Mouse (Mus musculus) midbrain, embryonic 16.5 days (tissue): ENCODE measurements around the gene Tmem98. TPM values are rescaled to one million over a fixed set of nuclear protein-coding genes. Genes with fewer than 3 reads are reported as not detected.

Source experiments
- ATAC-seq: fragments of 200-750 bp; cut with Nextera tagmentation; 2 replicates; pipeline ENCODE4 v1.8.0; 2017; ENCODE audit warnings: moderate TSS enrichment
- H3K27ac ChIP-seq: fragments of 300-500 bp; sonication (generic); 2 replicates; pipeline ENCODE4 v1.5.1; 2014; ENCODE audit warnings: mild to moderate bottlenecking, low read length, mixed read lengths
- H3K27me3 ChIP-seq: fragments of 300-500 bp; sonication (generic); 2 replicates; pipeline ENCODE4 v1.6.1; 2014; ENCODE audit warnings: low read depth, low read length, mixed read lengths; ENCODE audit not compliant: control insufficient read depth, insufficient read depth
- H3K36me3 ChIP-seq: fragments of 300-500 bp; sonication (generic); 2 replicates; pipeline ENCODE4 v1.6.1; 2014; ENCODE audit warnings: mild to moderate bottlenecking, low read length, moderate library complexity, mixed read lengths; ENCODE audit not compliant: control insufficient read depth, insufficient read depth
- H3K4me1 ChIP-seq: fragments of 300-500 bp; sonication (generic); 2 replicates; pipeline ENCODE4 v1.6.1; 2014; ENCODE audit warnings: mild to moderate bottlenecking, low read length, mixed read lengths; ENCODE audit not compliant: control insufficient read depth, insufficient read depth
- H3K4me2 ChIP-seq: fragments of 300-500 bp; sonication (generic); 2 replicates; pipeline ENCODE4 v1.6.1; 2014; ENCODE audit warnings: mild to moderate bottlenecking, low read length, mixed read lengths
- H3K4me3 ChIP-seq: fragments of 300-500 bp; sonication (generic); 2 replicates; pipeline ENCODE4 v1.5.1; 2014; ENCODE audit warnings: low read depth, mild to moderate bottlenecking, low read length, moderate library complexity, mixed read lengths
- H3K9ac ChIP-seq: fragments of 300-500 bp; sonication (generic); 2 replicates; pipeline ENCODE4 v1.6.1; 2014; ENCODE audit warnings: low read depth, low read length, mixed read lengths
- H3K9me3 ChIP-seq: fragments of 300-500 bp; sonication (generic); replicated peaks from 2 replicates; pipeline ENCODE4 v1.6.1; 2014; ENCODE audit warnings: mild to moderate bottlenecking, low read length, mixed read lengths; ENCODE audit not compliant: control insufficient read depth, poor library complexity, severe bottlenecking
- WGBS: fragments of 180-500 bp; shearing (Covaris S2); extraction: QIAGEN DNeasy Blood & Tissue Kit; methylation state at CpG from one replicate; pipeline ENCODE4 v1.1.7; 2014; 5-methylcytosine and 5-hydroxymethylcytosine counted together
- polyA plus RNA-seq: library from polyadenylated mRNA; unstranded; fragments of >200 nt; fragmentation: Nextera tagmentation; extraction: Ambion mirVana; gene quantifications from 2 replicates; pipeline ENCODE4 v1.2.1, GENCODE M21; 2015

The Tmem98 gene
- polyA plus RNA-seq, 1 experiment from 2014 or later: 18.6 TPM

DNA sequence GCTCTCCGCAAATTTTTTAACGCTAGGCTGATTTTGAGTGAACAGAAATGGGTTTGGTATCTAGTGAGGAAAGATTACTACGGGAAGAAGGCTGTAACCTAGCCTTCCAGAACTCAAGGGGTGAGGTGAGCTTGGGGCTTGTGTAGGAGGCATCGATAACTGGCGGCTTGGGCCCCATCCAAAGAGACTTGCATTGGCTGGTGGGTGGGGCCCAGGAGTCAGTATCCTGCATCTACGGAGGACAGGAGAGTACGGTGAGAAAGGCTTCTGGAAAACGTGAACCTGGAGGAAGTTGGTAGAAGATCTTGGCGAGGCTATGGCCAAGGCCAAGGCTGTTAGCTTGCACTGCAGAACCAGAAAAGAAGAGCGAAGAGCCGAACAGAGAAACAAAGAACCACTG, 44.5 kb downstream of the Tmem98 start:
- Histone ChIP-seq H3K36me3 (no peaks in the 10 kb centered on the region), H3K27me3 (no peaks in the 10 kb centered on the region), H3K4me2 (no peak overlapping the region), H3K9me3 (no peaks in the 10 kb centered on the region), H3K4me1 (peaks cover 11% of the 10 kb centered on the region), H3K4me3 (no peak overlapping the region), H3K9ac (no peak overlapping the region), H3K27ac (no peak overlapping the region)
- WGBS: 92% methylated on average over 11 of the region's 11 CpGs
- no peak for ATAC-seq

DNA sequence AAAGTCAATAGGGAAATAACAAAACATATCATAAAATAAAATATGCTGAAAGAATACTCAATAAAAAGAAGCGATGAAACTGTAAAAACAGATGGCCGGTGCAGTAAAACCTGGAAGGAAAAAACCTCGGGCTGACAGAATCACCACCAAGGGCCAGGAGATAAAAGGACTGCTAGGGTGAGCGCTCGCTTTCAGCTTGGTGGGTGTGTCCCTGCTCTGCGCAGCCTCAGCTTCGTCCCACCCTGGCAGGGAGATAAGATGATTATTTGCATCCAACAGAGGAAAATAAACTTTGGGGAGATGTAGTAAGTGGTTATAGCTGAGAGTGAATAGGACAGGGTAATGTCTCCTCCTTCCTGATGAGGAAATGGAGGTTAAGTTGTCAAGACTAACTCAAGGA, 44.9 kb downstream of the Tmem98 start:
- H3K9me3 ChIP-seq: no peaks in the 10 kb centered on the region
- no peak overlapping the region for H3K4me2 ChIP-seq
- no peaks in the 10 kb centered on the region for H3K27me3 ChIP-seq
- no peak overlapping the region for H3K9ac ChIP-seq
- WGBS: 63% methylated on average over 7 of the region's 7 CpGs
- no peak for ATAC-seq
- no peaks in the 10 kb centered on the region for H3K36me3 ChIP-seq
- H3K4me1 ChIP-seq: peaks cover 11% of the 10 kb centered on the region
- no peak overlapping the region for H3K27ac ChIP-seq
- no peak overlapping the region for H3K4me3 ChIP-seq

DNA sequence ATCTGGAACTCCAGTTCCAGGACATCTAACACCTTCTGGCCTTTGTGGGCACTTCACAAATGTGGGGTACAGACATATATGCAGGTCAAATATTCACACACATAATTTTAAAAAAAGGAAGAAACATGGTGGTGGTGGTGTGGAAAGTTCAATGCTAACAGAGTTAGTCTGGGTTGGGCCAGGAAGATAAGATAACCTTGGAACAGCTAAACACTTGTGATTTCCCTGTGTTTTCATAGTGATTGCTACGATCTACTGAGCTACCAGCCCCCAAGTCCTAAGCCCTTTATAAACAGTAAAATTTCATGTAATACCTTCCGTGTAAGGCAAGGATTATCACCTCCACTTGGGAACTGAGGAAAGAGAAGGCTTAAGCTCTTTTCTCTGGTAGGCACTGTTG, 46.9 kb downstream of the Tmem98 start:
- Histone ChIP-seq H3K4me3 (no peak overlapping the region), H3K9me3 (no peaks in the 10 kb centered on the region), H3K9ac (no peak overlapping the region), H3K27ac (no peak overlapping the region), H3K4me2 (no peak overlapping the region), H3K27me3 (no peaks in the 10 kb centered on the region), H3K4me1 (peaks cover 11% of the 10 kb centered on the region), H3K36me3 (no peaks in the 10 kb centered on the region)
- ATAC-seq: no peak
- WGBS: 66% methylated on average over 2 of the region's 2 CpGs

DNA sequence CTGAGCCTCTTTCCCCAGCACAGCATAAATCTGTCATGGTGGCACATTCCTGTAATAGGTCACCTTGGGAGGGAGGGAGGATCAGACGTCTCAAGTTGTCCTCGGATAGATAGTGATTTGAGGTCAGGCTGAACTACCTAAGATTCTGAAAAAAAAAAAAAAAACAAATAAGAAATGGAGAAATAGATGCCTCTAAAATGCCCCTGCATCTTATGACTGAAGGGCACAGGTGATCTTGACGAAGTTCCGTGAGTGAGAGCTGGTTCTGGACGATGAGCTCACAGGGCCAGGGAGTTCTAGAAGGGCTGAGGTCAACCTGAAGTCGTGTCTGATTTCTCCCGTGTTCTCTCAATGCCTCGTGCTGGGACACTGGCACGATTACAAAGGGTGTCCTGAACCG, 48.1 kb downstream of the Tmem98 start, which contains the start of gene Spaca3:
Spaca3 (plus strand) TSS at position 301 of the 400 bp plus-strand sequence.
- H3K9ac ChIP-seq: no peak within 1 kb of the TSS

DNA sequence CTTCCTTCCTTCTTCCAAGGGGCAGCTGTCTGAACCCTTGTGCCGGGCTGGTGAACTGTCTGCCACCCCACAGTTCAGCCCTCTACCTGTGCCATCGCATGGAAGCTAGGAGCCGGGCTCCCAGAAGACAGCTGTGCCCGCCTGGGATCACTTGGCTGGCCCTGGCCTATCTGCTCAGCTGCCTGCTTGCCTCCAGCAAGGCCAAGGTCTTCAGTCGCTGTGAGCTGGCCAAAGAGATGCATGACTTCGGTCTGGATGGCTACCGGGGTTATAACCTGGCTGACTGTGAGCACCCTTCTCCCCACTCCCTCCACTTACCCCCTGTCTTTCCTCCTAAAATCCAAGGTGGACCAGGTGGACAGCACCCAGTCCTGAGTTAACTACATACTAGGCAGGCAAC, 53.0 kb downstream of the Tmem98 start:
- Histone ChIP-seq H3K27me3 (no peaks in the 10 kb centered on the region), H3K9me3 (no peaks in the 10 kb centered on the region), H3K9ac (no peak overlapping the region), H3K36me3 (no peaks in the 10 kb centered on the region), H3K4me1 (no peaks in the 10 kb centered on the region), H3K4me2 (no peak overlapping the region), H3K27ac (no peak overlapping the region), H3K4me3 (no peak overlapping the region)
- 96% methylated on average over 7 of the region's 7 CpGs for WGBS
- no peak for ATAC-seq

More for the DNA sequence above, 48.1 kb downstream of the Tmem98 start, which contains the start of gene Spaca3:
- ATAC-seq: no peak
- no peaks in the 10 kb centered on the region for H3K36me3 ChIP-seq
- no peak within 1 kb of the TSS for H3K4me2 ChIP-seq
- 71% methylated on average over 10 of the region's 10 CpGs for WGBS
- H3K9me3 ChIP-seq: no peaks in the 10 kb centered on the region
- peaks cover 6% of the 10 kb centered on the region for H3K4me1 ChIP-seq
- no peak within 1 kb of the TSS for H3K4me3 ChIP-seq
- no peaks in the 10 kb centered on the region for H3K27me3 ChIP-seq
- H3K27ac ChIP-seq: no peak within 1 kb of the TSS

DNA sequence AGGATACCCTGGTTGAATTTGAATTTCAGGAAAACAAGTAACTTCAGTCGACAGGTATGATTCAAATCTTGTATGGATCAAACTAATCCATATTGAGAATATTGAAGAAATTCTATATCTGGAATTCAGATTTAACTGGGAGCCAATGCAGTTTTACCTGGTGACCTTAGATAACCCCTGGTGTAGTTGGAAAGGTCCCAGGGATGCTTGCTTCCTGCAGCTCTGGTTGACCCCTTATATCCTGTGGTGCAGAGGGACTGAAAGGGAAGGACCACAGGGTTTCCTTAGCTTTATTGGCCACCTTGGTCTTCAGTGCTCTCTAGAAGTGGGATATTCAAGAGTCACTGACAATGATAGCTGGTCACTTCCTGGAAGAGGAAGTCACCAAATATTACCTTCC, 58.1 kb downstream of the Tmem98 start:
- Histone ChIP-seq H3K27ac (no peak overlapping the region), H3K9ac (no peak overlapping the region), H3K27me3 (no peaks in the 10 kb centered on the region), H3K36me3 (no peaks in the 10 kb centered on the region), H3K4me1 (no peaks in the 10 kb centered on the region), H3K9me3 (no peaks in the 10 kb centered on the region), H3K4me3 (no peak overlapping the region), H3K4me2 (no peak overlapping the region)
- 84% methylated on average over 1 of the region's 1 CpGs for WGBS
- no peak for ATAC-seq

Other genes starting within 250 kb of the Tmem98 start
- 2.7 and 2.9 TPM in 2 replicates for gene Myo1d, start 30.1 kb upstream of the Tmem98 start, polyA plus RNA-seq
- not detected in 2 replicates for gene Spaca3, start 48.2 kb downstream of the Tmem98 start, polyA plus RNA-seq